Mouse (Mus musculus): ENCODE measurements around the gene Pqbp1. TPM values are rescaled to one million over a fixed set of nuclear protein-coding genes. Genes with fewer than 3 reads are reported as not detected.

Pqbp1 gene
- polyA plus RNA-seq (2015; fragmentation: Nextera tagmentation; extraction: Ambion mirVana): 114 and 115 TPM in 2 replicates

- H3K4me2 ChIP-seq: peak within 1 kb of the TSS; percentile 58
- WGBS: 14% methylated on average over 62 of the region's 62 CpGs
- peak; percentile 99 for ATAC-seq (ENCODE audit: borderline replicate concordance, extremely low read depth, low FRiP score, low TSS enrichment)
Observed at GRCm38 (mm10) chrX:7898880-7899874, at the start of gene Pqbp1, which contains the start of gene Timm17b. Gene Pqbp1 (minus strand): TSS chrX:7899269. Gene Timm17b (plus strand): TSS chrX:7899357.

GRCm38 (mm10) chrX:7947900-7948492, 48.9 kb upstream of the Pqbp1 start:
- peak overlapping the region; percentile 53 for H3K4me3 ChIP-seq
- no peaks in the 10 kb centered on the region for H3K4me1 ChIP-seq
- H3K36me3 ChIP-seq: no peaks in the 10 kb centered on the region; the same call in 1 of the 2 replicates
- H3K9ac ChIP-seq: peak overlapping the region; percentile 42; the same call in 1 of the 2 replicates
- no peaks in the 10 kb centered on the region for H3K9me3 ChIP-seq
- H3K4me2 ChIP-seq: peak overlapping the region; percentile 56
- peak; percentile 99 for ATAC-seq (ENCODE audit: borderline replicate concordance, extremely low read depth, low FRiP score, low TSS enrichment)
- 0 out of 2 replicates have a peak overlapping the region, but pooled peaks have one; percentile 19 for H3K27ac ChIP-seq
- 13% methylated on average over 38 of the region's 38 CpGs for WGBS
- H3K27me3 ChIP-seq: no peaks in the 10 kb centered on the region

More at GRCm38 (mm10) chrX:7898880-7899874, at the start of gene Pqbp1, which contains the start of gene Timm17b:
- H3K9ac ChIP-seq: peak within 1 kb of the TSS; percentile 53
- H3K4me3 ChIP-seq: peak within 1 kb of the TSS; percentile 60
- no peaks in the 10 kb centered on the region for H3K27me3 ChIP-seq
- no peaks in the 10 kb centered on the region for H3K9me3 ChIP-seq
- peak within 1 kb of the TSS; percentile 75 for H3K27ac ChIP-seq
- H3K4me1 ChIP-seq: no peaks in the 10 kb centered on the region
- H3K36me3 ChIP-seq: peaks cover 6% of the 10 kb centered on the region; the same call in 1 of the 2 replicates

GRCm38 (mm10) chrX:7947108-7947899, 48.2 kb upstream of the Pqbp1 start, which contains the start of gene Hdac6:
Gene Hdac6 (minus strand): TSS chrX:7947889.
- WGBS: 16% methylated on average over 32 of the region's 37 CpGs
- peak within 1 kb of the TSS; percentile 20; the same call in 1 of the 2 replicates for H3K27ac ChIP-seq
- peak within 1 kb of the TSS; percentile 57 for H3K4me2 ChIP-seq
- H3K4me3 ChIP-seq: peak within 1 kb of the TSS; percentile 53
- peak; percentile 28; the same call in 1 of the 2 replicates for ATAC-seq (ENCODE audit: borderline replicate concordance, extremely low read depth, low FRiP score, low TSS enrichment)
- H3K4me1 ChIP-seq: no peaks in the 10 kb centered on the region
- no peaks in the 10 kb centered on the region; the same call in 1 of the 2 replicates for H3K36me3 ChIP-seq
- no peaks in the 10 kb centered on the region for H3K27me3 ChIP-seq
- H3K9ac ChIP-seq: peak within 1 kb of the TSS; percentile 47
- no peaks in the 10 kb centered on the region for H3K9me3 ChIP-seq

DNA sequence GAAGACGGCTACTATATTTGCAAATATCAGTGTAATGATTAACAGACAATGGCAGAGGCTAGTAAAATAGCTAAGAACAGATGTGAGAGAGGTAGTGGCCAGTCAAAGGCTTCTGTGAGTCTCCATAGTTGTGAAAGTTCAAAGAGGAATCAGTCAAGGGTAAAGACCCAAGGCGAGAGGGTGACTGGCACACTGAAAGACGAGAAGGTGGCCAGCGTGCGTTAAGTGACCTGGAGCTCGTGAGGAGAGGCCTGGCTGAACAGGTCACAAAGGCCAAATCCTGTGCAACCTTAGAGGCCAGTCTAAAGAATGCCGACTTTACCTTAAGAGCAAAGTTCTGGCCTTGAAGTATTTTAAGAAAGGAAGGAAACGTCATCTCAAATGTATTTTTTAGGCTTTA, 46.5 kb upstream of the Pqbp1 start:
- Histone ChIP-seq H3K4me1 (no peaks in the 10 kb centered on the region), H3K4me2 (no peak overlapping the region), H3K9me3 (no peaks in the 10 kb centered on the region), H3K9ac (no peak overlapping the region), H3K4me3 (no peak overlapping the region), H3K27me3 (no peaks in the 10 kb centered on the region), H3K27ac (no peak overlapping the region), H3K36me3 (no peaks in the 10 kb centered on the region; the same call in 1 of the 2 replicates)
- no peak for ATAC-seq (ENCODE audit: borderline replicate concordance, extremely low read depth, low FRiP score, low TSS enrichment)
- WGBS: 69% methylated on average over 8 of the region's 8 CpGs

- H3K4me1 ChIP-seq: no peaks in the 10 kb centered on the region
- no peak for ATAC-seq (ENCODE audit: borderline replicate concordance, extremely low read depth, low FRiP score, low TSS enrichment)
- no peak overlapping the region for H3K4me2 ChIP-seq
- 0 out of 2 replicates have a peak, but pooled peaks cover 2% of the 10 kb centered on the region for H3K36me3 ChIP-seq
- no peak overlapping the region for H3K4me3 ChIP-seq
- no peaks in the 10 kb centered on the region for H3K27me3 ChIP-seq
- no peak overlapping the region for H3K27ac ChIP-seq
- no peak overlapping the region for H3K9ac ChIP-seq
- no peaks in the 10 kb centered on the region for H3K9me3 ChIP-seq
- 87% methylated on average over 6 of the region's 6 CpGs for WGBS
Observed at GRCm38 (mm10) chrX:7937667-7938066, 38.6 kb upstream of the Pqbp1 start.

GRCm38 (mm10) chrX:7936874-7937273, 37.8 kb upstream of the Pqbp1 start:
- Histone ChIP-seq H3K27me3 (no peaks in the 10 kb centered on the region), H3K27ac (no peak overlapping the region), H3K4me3 (no peak overlapping the region), H3K4me1 (no peaks in the 10 kb centered on the region), H3K9ac (no peak overlapping the region), H3K4me2 (no peak overlapping the region), H3K9me3 (no peaks in the 10 kb centered on the region), H3K36me3 (0 out of 2 replicates have a peak, but pooled peaks cover 2% of the 10 kb centered on the region)
- no peak for ATAC-seq (ENCODE audit: borderline replicate concordance, extremely low read depth, low FRiP score, low TSS enrichment)
- WGBS: 51% methylated on average over 11 of the region's 11 CpGs

GRCm38 (mm10) chrX:7928270-7928790, 29.3 kb upstream of the Pqbp1 start, which contains the start of gene Eras:
Gene Eras (minus strand): TSS chrX:7928607.
- Histone ChIP-seq H3K4me3 (no peak within 1 kb of the TSS), H3K36me3 (0 out of 2 replicates have a peak, but pooled peaks cover 1% of the 10 kb centered on the region), H3K4me1 (no peaks in the 10 kb centered on the region), H3K9ac (no peak within 1 kb of the TSS), H3K9me3 (no peaks in the 10 kb centered on the region), H3K4me2 (no peak within 1 kb of the TSS), H3K27me3 (peaks cover 41% of the 10 kb centered on the region), H3K27ac (no peak within 1 kb of the TSS)
- ATAC-seq (ENCODE audit: borderline replicate concordance, extremely low read depth, low FRiP score, low TSS enrichment): no peak
- WGBS: 17% methylated on average over 17 of the region's 19 CpGs

GRCm38 (mm10) chrX:7927116-7927515, 28.0 kb upstream of the Pqbp1 start:
- no peak overlapping the region for H3K9ac ChIP-seq
- H3K36me3 ChIP-seq: no peaks in the 10 kb centered on the region
- H3K4me3 ChIP-seq: no peak overlapping the region
- H3K27me3 ChIP-seq: peaks cover 53% of the 10 kb centered on the region
- no peak for ATAC-seq (ENCODE audit: borderline replicate concordance, extremely low read depth, low FRiP score, low TSS enrichment)
- H3K4me2 ChIP-seq: no peak overlapping the region
- 0 out of 2 replicates have a peak, but pooled peaks cover 2% of the 10 kb centered on the region for H3K4me1 ChIP-seq
- H3K27ac ChIP-seq: no peak overlapping the region
- no peaks in the 10 kb centered on the region for H3K9me3 ChIP-seq
- WGBS: 17% methylated on average over 10 of the region's 10 CpGs

DNA sequence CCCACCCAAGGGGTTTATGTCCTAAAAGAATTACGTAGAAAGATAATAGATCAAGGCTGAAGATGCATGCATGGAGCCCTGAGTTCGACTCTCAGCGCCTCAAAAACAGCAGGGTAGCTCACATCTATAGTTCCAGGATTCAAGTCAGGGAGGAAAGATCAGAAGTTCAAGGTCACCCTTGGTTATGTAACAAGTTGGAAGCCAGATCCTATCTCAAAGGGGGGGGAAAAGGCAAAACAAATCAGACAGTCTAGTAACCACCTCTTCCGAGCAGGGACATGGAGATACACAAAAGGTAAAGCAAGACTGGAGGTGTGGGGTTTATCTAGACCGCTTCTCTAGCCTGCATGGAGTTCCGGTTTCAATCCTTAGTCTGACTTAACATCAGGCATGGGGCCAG, 27.2 kb upstream of the Pqbp1 start:
- Histone ChIP-seq H3K9ac (no peak overlapping the region), H3K27ac (no peak overlapping the region), H3K4me1 (0 out of 2 replicates have a peak, but pooled peaks cover 5% of the 10 kb centered on the region), H3K4me3 (no peak overlapping the region), H3K27me3 (peaks cover 62% of the 10 kb centered on the region), H3K36me3 (no peaks in the 10 kb centered on the region), H3K9me3 (no peaks in the 10 kb centered on the region), H3K4me2 (no peak overlapping the region)
- 66% methylated on average over 6 of the region's 6 CpGs for WGBS
- ATAC-seq (ENCODE audit: borderline replicate concordance, extremely low read depth, low FRiP score, low TSS enrichment): no peak

DNA sequence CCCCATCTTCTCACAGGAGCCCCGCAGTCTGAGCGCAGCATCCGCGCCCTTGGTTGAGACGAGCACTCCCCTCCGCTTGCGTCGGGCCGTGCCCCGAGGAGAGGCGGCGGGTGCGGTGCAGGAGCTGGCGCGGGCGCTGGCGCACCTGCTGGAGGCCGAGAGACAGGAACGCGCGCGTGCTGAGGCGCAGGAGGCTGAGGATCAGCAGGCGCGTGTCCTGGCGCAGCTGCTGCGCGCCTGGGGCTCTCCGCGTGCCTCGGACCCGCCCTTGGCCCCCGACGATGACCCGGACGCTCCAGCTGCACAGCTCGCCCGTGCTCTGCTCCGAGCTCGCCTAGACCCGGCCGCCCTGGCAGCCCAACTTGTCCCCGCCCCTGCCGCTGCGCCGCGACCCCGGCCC, 23.0 kb upstream of the Pqbp1 start:
- Histone ChIP-seq H3K9me3 (no peaks in the 10 kb centered on the region), H3K9ac (no peak overlapping the region), H3K27ac (no peak overlapping the region), H3K36me3 (no peaks in the 10 kb centered on the region), H3K4me1 (0 out of 2 replicates have a peak, but pooled peaks cover 5% of the 10 kb centered on the region), H3K4me3 (peak overlapping the region; percentile 18), H3K4me2 (peak overlapping the region; percentile 47), H3K27me3 (peaks cover 70% of the 10 kb centered on the region)
- 18% methylated on average over 29 of the region's 48 CpGs for WGBS
- ATAC-seq (ENCODE audit: borderline replicate concordance, extremely low read depth, low FRiP score, low TSS enrichment): no peak

Data from lung, embryonic 15.5 days (tissue).